Mouse (Mus musculus) left cerebral cortex, postnatal 10 days (tissue): ENCODE results near the gene Irx3. TPM values are rescaled to one million over a fixed set of nuclear protein-coding genes. Genes with fewer than 3 reads are reported as not detected.
A peak's percentile ranks its signal among the peaks of the same experiment; 100 is the strongest.

Experiments
- DNase-seq, 2 experiments: peaks; one replicate each; pipeline ENCODE4 v3.0.0; 2021 to 2022; ENCODE audit warnings: low spot score in 2 of 2, mixed read lengths in 1 of 2; ENCODE audit errors: extremely low spot score in 1 of 2
- intact Hi-C: fragments of 180-260 bp; cut with DNase I; formaldehyde crosslinking; loops from one replicate; pipeline ENCODE4 v1.15.1; 2025
- total RNA-seq, 2 experiments: library from RNA; stranded (reverse); gene quantifications; 2 replicates each; pipeline ENCODE4 v1.2.3; 2021

Irx3 gene
- total RNA-seq, 2 experiments from 2014 or later: 0.17 to 0.18 TPM

GRCm38 (mm10) chr8:91803515-91804402 is 1.9 kb upstream of the Irx3 start:
- intact Hi-C loops: loop anchor here (2.0 to 10.0 kb wide), 3 partner anchors 429 to 871 kb away; partner anchors contain the start of gene Irx6
- DNase-seq: no peak

- no peak for DNase-seq
- intact Hi-C loops: loop anchor here (2.0 to 10.0 kb wide), 3 partner anchors 428 to 872 kb away; partner anchors contain the start of gene Irx6
These were observed 795 bp upstream of the Irx3 start for GRCm38 (mm10) chr8:91802401-91803322.

GRCm38 (mm10) chr8:91801241-91801811 is 541 bp downstream of the Irx3 start:
- intact Hi-C loops: loop anchor here (10.0 kb wide), 2 partner anchors 427 to 873 kb away; partner anchors contain the start of gene Irx6
- peak in 1 of 2 experiments; percentile 45 for DNase-seq

GRCm38 (mm10) chr8:91800523-91801240 is 1.2 kb downstream of the Irx3 start:
- intact Hi-C loops: loop anchor here (10.0 kb wide), 2 partner anchors 426 to 874 kb away; partner anchors contain the start of gene Irx6
- peak in 1 of 2 experiments; percentile 28 for DNase-seq

DNA sequence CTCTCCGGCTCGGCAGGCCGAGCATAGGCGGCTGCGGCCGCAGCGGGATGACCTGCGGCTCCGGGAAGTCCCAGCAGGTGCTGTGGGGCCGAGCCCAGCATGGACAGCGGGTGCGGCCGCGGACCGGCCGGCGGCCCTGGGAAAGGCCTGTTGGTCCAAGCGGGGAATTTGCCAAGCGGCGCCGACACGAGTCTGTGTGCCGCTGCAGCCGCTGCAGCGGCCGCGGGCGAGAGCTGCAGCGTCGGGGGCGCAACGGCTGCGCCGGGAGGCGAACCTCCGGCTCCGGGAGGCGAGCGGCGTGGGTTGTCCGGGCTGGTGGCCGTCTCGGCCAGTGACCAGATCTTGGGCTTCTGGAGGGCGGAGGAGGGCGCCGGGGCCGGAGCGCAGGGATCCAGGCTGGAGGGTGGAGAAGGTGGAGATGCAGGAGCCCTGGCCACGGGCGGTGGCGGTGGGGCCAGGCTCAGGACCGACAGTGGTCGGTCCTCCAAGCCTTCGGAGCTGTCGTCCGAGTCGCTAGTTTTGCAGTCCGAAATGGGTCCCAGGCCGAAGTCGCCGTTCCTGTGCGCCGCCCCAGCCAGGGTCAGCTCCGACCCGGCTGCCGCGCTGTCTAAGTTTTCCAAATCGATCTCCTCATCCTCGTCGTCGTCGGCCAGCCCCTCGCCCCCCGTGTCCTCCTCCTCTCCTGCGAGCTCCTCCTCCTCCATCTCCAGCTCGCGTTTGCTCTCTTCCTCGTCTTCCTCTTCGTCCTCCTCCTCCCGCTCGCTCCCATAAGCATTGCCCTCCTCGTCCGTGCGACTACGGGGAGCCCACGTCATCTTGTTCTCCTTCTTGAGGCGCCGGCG is 2.0 kb downstream of the Irx3 start:
- DNase-seq: peak in 1 of 2 experiments; percentile 41
- intact Hi-C loops: loop anchor here (5.0 to 10.0 kb wide), 3 partner anchors 268 to 875 kb away; partner anchors contain the start of gene Irx6

DNA sequence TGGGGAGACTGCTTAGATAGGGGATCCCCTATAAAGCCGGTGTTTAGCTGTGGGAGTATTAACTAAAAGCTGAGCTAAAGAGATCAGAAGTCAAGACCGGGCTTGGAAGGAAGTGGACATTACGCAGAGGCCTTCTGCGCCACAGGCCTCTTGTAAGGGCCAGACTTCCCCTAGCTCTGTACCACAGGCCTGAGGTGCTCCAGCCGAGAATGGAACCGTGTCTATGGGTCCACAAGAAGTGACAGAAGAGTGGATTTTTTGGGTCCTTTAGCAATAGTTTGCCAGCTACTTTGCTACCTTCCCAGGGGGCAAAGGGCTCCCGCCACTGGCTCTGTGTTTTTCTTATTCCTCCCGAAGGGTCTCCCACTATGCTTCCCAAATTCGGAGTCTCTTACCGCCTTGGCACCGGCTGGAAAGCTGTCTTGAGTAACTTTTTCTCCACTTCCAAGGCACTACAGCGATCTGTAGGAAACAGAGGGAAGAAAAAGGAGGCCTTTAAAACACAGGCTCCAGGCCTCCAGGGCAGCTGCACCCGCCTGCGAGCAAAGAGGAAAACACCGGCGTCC is 2.8 kb downstream of the Irx3 start:
- intact Hi-C loops: loop anchor here (5.0 kb wide), 1 partner anchor 267 kb away; no protein-coding TSS in a partner anchor

DNA sequence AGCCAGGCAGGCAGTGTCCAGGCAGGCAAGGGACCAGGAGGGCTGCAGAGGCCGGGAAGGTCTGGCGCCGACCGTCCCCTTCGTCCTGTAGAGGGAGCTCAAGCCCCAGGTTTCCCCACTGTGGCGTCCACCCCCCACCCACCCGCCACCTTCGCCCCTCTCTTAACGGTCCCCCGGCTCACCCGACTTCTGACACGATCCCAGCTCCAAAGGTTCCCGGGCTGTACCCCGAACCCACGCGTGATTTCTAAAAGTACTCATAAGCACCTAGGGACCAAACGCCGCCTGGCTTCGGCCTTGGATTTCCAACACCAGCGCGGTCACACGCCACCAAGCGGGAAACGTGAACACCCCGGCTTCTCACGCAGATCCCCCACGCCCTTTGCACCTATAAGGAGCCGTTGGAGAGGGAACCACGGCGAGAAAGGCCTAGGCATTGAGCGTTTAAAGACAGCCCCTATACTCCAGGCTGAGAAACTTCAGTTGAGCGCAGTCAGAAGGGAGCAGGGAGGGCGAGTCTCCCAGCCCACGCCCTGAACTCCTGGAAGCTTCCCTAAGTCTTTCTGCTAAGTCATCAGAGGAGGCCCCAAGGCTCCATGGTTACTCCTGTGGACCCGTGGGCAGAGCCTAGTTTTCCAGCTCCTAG is 4.1 kb downstream of the Irx3 start:
- intact Hi-C loops: loop anchor here (5.0 kb wide), 1 partner anchor 265 kb away; no protein-coding TSS in a partner anchor
- peak; percentile 13 to 58 for DNase-seq

More for the DNA sequence above, 2.8 kb downstream of the Irx3 start:
- no peak for DNase-seq

- intact Hi-C loops: no loop called here
- no peak for DNase-seq
These were observed 8.0 kb downstream of the Irx3 start for GRCm38 (mm10) chr8:91793846-91794245.

DNA sequence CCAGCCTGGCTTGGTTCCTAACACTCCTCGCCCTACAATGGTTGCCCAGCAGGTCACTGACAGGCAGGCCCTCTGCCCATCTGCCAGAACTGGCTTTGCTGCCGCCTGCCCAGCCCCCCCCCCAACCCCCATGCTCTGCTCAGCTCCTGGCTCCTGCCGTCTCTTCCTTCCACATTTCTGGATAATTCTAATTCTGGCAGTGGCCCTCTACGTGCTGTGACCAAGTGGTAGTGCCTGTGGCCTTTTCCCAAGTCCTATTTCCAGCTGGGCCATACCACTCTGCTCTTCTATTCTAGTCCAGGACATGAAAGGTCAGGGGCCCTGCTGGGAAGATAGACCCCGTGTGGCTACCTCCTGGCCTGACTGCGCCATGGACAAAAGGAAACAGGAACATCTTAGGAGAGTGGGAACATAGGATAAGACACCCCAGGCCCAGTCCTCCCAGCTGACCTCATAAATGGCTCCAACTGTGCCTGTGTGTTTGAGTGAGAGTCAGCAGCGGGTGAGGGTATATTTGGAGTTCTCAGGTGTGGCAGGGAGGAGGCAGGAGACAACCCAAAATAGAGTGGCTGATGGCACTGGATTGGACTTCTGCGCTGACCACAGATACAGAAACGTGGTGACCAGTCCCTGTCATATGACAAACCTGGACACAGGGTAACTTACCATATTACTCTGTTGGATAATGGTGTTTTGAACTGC is 14.5 kb downstream of the Irx3 start:
- intact Hi-C loops: no loop called here
- no peak for DNase-seq

- no peak for DNase-seq
- intact Hi-C loops: no loop called here
These were observed 18.9 kb downstream of the Irx3 start for GRCm38 (mm10) chr8:91782940-91783339.

GRCm38 (mm10) chr8:91782201-91782600 is 19.7 kb downstream of the Irx3 start:
- DNase-seq: no peak
- intact Hi-C loops: no loop called here

- intact Hi-C loops: no loop called here
- DNase-seq: no peak
These were observed 21.2 kb downstream of the Irx3 start for GRCm38 (mm10) chr8:91780648-91781047.

DNA sequence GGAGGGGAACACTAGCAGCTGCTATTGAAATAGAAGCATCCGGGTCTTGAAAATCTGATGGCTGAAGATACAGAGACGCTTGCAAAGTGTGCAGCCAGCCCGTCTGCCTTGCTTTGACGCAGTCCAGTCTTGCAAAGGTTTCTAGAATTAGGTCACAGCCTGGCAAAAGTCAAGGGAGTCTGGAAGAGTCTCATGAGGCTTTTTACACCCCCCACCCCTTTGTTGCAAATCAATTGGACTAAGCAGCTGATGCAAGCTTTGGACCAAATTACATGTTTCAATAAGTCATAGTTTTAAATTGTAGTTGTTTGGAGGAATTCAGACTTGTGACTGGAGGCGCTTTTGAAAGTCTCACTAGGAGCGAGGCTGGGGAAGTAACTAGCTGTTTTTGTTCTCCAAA is 33.0 kb downstream of the Irx3 start:
- no peak for DNase-seq
- intact Hi-C loops: no loop called here

DNA sequence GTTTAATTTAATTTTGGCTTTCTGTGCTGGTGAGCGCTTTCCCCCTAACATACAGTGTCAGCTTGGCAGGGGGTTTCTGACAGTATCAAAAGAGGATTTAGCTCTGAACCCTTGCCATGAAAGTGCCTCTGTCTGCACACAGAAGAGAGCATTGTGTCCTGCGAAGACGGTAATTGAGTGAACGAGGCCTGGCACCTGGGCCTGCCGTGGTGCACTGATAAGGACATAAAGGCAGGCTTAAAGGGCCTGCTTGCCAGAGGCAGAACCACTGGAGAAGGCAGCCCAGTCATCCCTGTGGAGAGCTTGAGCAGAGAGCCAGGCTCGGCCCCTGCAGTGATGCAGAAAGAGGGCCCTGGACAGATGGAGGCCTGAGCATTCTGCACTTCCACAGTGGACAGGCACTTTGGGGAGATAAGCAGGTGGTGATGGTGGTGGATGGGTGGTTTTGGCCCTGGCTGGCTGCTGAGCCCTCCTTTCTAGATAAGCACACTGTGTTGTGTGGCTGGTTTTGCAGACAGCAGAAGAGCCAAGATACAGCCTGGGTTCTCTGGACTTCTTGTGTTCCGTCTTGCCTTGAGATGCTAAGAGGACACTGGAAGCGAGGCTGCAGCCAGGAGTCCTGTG is 36.3 kb downstream of the Irx3 start:
- intact Hi-C loops: no loop called here
- no peak for DNase-seq

GRCm38 (mm10) chr8:91755566-91755965 is 46.3 kb downstream of the Irx3 start:
- intact Hi-C loops: no loop called here
- DNase-seq: no peak
